Comparison of ENCODE assay signal across 23 mouse cellular contexts in the genomic region with DNA sequence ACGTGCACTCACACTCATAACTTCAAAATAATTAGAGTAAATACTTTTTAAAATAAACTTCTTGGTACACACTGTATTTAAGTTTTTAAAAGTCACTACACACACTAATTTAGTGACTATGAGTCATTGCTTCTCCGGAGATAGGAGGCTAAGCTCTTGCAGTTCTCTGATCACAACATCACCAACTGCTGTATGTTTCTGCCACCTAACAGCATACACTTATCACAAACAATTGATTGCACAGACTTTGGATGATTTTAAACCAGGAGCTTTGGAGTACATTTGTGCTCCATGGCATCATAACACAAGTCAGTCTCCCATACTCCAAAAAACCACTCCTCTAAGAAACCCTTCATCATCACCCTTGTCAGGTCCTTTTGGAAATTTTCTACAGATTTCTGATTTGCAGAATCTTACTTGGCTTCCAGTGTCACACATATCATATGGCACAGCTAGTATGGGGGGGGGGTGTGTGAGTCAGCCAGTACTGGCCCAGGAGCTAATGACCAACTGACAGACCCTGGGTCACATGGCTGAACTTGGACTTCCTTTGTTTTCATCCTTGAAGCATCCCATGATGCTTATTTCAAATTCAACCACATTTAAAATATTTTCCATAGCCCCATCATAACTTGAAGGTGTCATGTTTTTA.
"Had no signal": no experiment of that assay in that cellular context is flagged by ENCODE, and none has a peak within 500 bp of the region (broad histone marks: within the 10 kb centered on the region; RNA-seq: fewer than 3 reads in every experiment).

No protein-coding gene starts in this region.

- H3K4me3 ChIP-seq: heart, embryonic 10.5 days; heart, embryonic 12.5 days; hindbrain, embryonic 13.5 days; hindbrain, embryonic 15.5 days; kidney, embryonic 15.5 days; limb, embryonic 13.5 days had no signal

- H3K9me3 ChIP-seq: heart, embryonic 10.5 days; heart, embryonic 12.5 days; hindbrain, embryonic 13.5 days; hindbrain, embryonic 15.5 days; kidney, embryonic 15.5 days; limb, embryonic 13.5 days had no signal

- H3K36me3 ChIP-seq: heart, embryonic 10.5 days; heart, embryonic 12.5 days; hindbrain, embryonic 13.5 days; hindbrain, embryonic 15.5 days; kidney, embryonic 15.5 days; limb, embryonic 13.5 days had no signal

- H3K9ac ChIP-seq: forebrain, postnatal 0 days; heart, embryonic 12.5 days; hindbrain, embryonic 13.5 days; hindbrain, embryonic 15.5 days; kidney, embryonic 15.5 days; limb, embryonic 13.5 days had no signal

- H3K4me2 ChIP-seq: heart, embryonic 12.5 days; hindbrain, embryonic 13.5 days; hindbrain, embryonic 15.5 days; kidney, embryonic 15.5 days; limb, embryonic 13.5 days had no signal

- DNase-seq: forebrain, postnatal 0 days; gastrocnemius, postnatal 14 days; gastrocnemius, postnatal 36 days; heart, adult 18-20 months; heart, postnatal 10 days; heart, postnatal 36 days; kidney, adult 11 months; kidney, adult 2 months; kidney, adult 9 months; kidney, postnatal 14 days; kidney, postnatal 36 days; layer of hippocampus, adult 9-11 months; layer of hippocampus, postnatal 36 days; left cerebral cortex, postnatal 4 days had no signal

- H3K4me1 ChIP-seq: hindbrain, embryonic 13.5 days; hindbrain, embryonic 15.5 days; kidney, embryonic 15.5 days had no signal

- H3K27ac ChIP-seq: heart, embryonic 10.5 days; hindbrain, embryonic 13.5 days; hindbrain, embryonic 15.5 days; hindbrain, postnatal 0 days; kidney, embryonic 15.5 days; kidney, postnatal 0 days; limb, embryonic 13.5 days had no signal

- H3K27me3 ChIP-seq: hindbrain, embryonic 13.5 days; hindbrain, embryonic 15.5 days; kidney, embryonic 15.5 days; limb, embryonic 13.5 days had no signal

- ATAC-seq: hindbrain, postnatal 0 days; intestine, embryonic 16.5 days had no signal
